Mouse (Mus musculus): Measurements from ENCODE around the gene Tbx4. TPM values are rescaled to one million over a fixed set of nuclear protein-coding genes. Genes with fewer than 3 reads are reported as not detected.

Tbx4 gene
- total RNA-seq, 1 experiment from 2014 or later, result not detected

- no peak for ATAC-seq (replicated peaks; ENCODE audit: insufficient number of reproducible peaks, low FRiP score, low TSS enrichment, poor library complexity, severe bottlenecking)
Observed at GRCm38 (mm10) chr11:85949749-85950148, 63.5 kb downstream of the Tbx4 start.

GRCm38 (mm10) chr11:85952538-85952937 is 66.3 kb downstream of the Tbx4 start:
- no peak for ATAC-seq (replicated peaks; ENCODE audit: insufficient number of reproducible peaks, low FRiP score, low TSS enrichment, poor library complexity, severe bottlenecking)

GRCm38 (mm10) chr11:85955611-85956010 is 69.4 kb downstream of the Tbx4 start:
- no peak for ATAC-seq (replicated peaks; ENCODE audit: insufficient number of reproducible peaks, low FRiP score, low TSS enrichment, poor library complexity, severe bottlenecking)

- ATAC-seq (replicated peaks; ENCODE audit: insufficient number of reproducible peaks, low FRiP score, low TSS enrichment, poor library complexity, severe bottlenecking), result no peak
Observed at GRCm38 (mm10) chr11:85956422-85956821, 70.2 kb downstream of the Tbx4 start.

GRCm38 (mm10) chr11:85956950-85957778 is 70.9 kb downstream of the Tbx4 start:
- no peak for ATAC-seq (replicated peaks; ENCODE audit: insufficient number of reproducible peaks, low FRiP score, low TSS enrichment, poor library complexity, severe bottlenecking)

GRCm38 (mm10) chr11:85959837-85960236 is 73.6 kb downstream of the Tbx4 start:
- ATAC-seq (replicated peaks; ENCODE audit: insufficient number of reproducible peaks, low FRiP score, low TSS enrichment, poor library complexity, severe bottlenecking), result no peak

GRCm38 (mm10) chr11:85960273-85960672 is 74.1 kb downstream of the Tbx4 start:
- no peak for ATAC-seq (replicated peaks; ENCODE audit: insufficient number of reproducible peaks, low FRiP score, low TSS enrichment, poor library complexity, severe bottlenecking)

GRCm38 (mm10) chr11:85961498-85961897 is 75.3 kb downstream of the Tbx4 start:
- no peak for ATAC-seq (replicated peaks; ENCODE audit: insufficient number of reproducible peaks, low FRiP score, low TSS enrichment, poor library complexity, severe bottlenecking)

Other genes starting within 250 kb of the Tbx4 start
- gene Tbx2, start 53.9 kb upstream of the Tbx4 start, total RNA-seq (2017), result 0.19 to 0.95 TPM (median 0.21 TPM) in 3 replicates
- gene Gm11444, start 36.1 kb upstream of the Tbx4 start, total RNA-seq (2017), result not detected in 3 replicates